8 mouse cellular contexts compared by ENCODE assay signal in genomic region chr11:23307566-23307920, GRCm38 (mm10). TPM values are rescaled to one million over a fixed set of nuclear protein-coding genes. Genes with fewer than 3 reads are reported as not detected.
DNase-seq lines count a peak whose midpoint lies in the region; ATAC-seq and TF ChIP-seq lines count a peak whose summit lies in the region.

No protein-coding gene starts in this region.

- DNase-seq in left cerebral cortex, adult 2 months (ENCODE audit: extremely low spot score in 1 of 2, low spot score in 2 of 2), result no peak
- no peak for DNase-seq in left cerebral cortex, adult 11 months (ENCODE audit: low spot score)
- DNase-seq in embryonic facial prominence, embryonic 10.5 days (ENCODE audit: low spot score), result no peak
- no peak for DNase-seq in layer of hippocampus, postnatal 14 days (ENCODE audit: low spot score in 2 of 2)
- DNase-seq in left cerebral cortex, postnatal 4 days, result no peak
- DNase-seq in spleen, postnatal 10 days (ENCODE audit: low spot score in 2 of 2), result no peak

- H3K36me3 ChIP-seq in embryonic facial prominence, embryonic 10.5 days (replicated peaks), result peaks cover 29% of the 10 kb centered on the region
- H3K36me3 ChIP-seq in intestine, embryonic 15.5 days, result no peaks in the 10 kb centered on the region
- no peaks in the 10 kb centered on the region; the same call in 1 of the 2 replicates for H3K36me3 ChIP-seq in neural tube, embryonic 13.5 days

- peaks cover 17% of the 10 kb centered on the region for H3K4me1 ChIP-seq in embryonic facial prominence, embryonic 10.5 days
- peaks cover 7% of the 10 kb centered on the region; the same call in 1 of the 2 replicates for H3K4me1 ChIP-seq in intestine, embryonic 15.5 days (replicated peaks)
- peaks cover 21% of the 10 kb centered on the region for H3K4me1 ChIP-seq in neural tube, embryonic 13.5 days (replicated peaks)

- H3K9me3 ChIP-seq in embryonic facial prominence, embryonic 10.5 days, result no peaks in the 10 kb centered on the region
- no peaks in the 10 kb centered on the region for H3K9me3 ChIP-seq in intestine, embryonic 15.5 days
- H3K9me3 ChIP-seq in neural tube, embryonic 13.5 days, result no peaks in the 10 kb centered on the region

- WGBS in embryonic facial prominence, embryonic 10.5 days, result 7% methylated on average over 6 of the region's 6 CpGs
- WGBS in intestine, embryonic 15.5 days, result 2% methylated on average over 6 of the region's 6 CpGs
- WGBS in neural tube, embryonic 13.5 days, result 3% methylated on average over 6 of the region's 6 CpGs

- H3K9ac ChIP-seq in intestine, embryonic 15.5 days, result peak overlapping the region; percentile 94
- H3K9ac ChIP-seq in neural tube, embryonic 13.5 days, result peak overlapping the region; percentile 96

- H3K4me3 ChIP-seq in left cerebral cortex, adult 2 months, result peak overlapping the region; percentile 92
- peak overlapping the region; percentile 91 for H3K4me3 ChIP-seq in embryonic facial prominence, embryonic 10.5 days
- H3K4me3 ChIP-seq in intestine, embryonic 15.5 days (replicated peaks), result peak overlapping the region; percentile 85
- peak overlapping the region; percentile 97 for H3K4me3 ChIP-seq in neural tube, embryonic 13.5 days

- ATAC-seq in intestine, embryonic 15.5 days, result no peak
- ATAC-seq in neural tube, embryonic 13.5 days (ENCODE audit: low read depth), result no peak

- H3K27ac ChIP-seq in left cerebral cortex, adult 2 months, result peak overlapping the region; percentile 99
- peak overlapping the region; percentile 99 for H3K27ac ChIP-seq in embryonic facial prominence, embryonic 10.5 days (replicated peaks)
- H3K27ac ChIP-seq in intestine, embryonic 15.5 days, result no peak overlapping the region; the same call in 1 of the 2 replicates
- peak overlapping the region; percentile 99 for H3K27ac ChIP-seq in neural tube, embryonic 13.5 days (replicated peaks)

- no peak for TF ChIP-seq CTCF in left cerebral cortex, adult 2 months (IDR thresholded peaks at IDR 0.05)

- intact Hi-C loops in left cerebral cortex, adult 2 months (cut with DNase I), result loop anchor here (5.0 kb wide), 1 partner anchor 325 kb away; the partner anchor contains the start of gene 0610010F05Rik
- intact Hi-C loops in left cerebral cortex, postnatal 4 days (cut with DNase I), result no loop called here

- H3K4me2 ChIP-seq in intestine, embryonic 15.5 days (replicated peaks), result peak overlapping the region; percentile 59
- peak overlapping the region; percentile 67 for H3K4me2 ChIP-seq in neural tube, embryonic 13.5 days

- no peaks in the 10 kb centered on the region for H3K27me3 ChIP-seq in embryonic facial prominence, embryonic 10.5 days (replicated peaks; ENCODE audit: low read depth, poor library complexity, severe bottlenecking)
- no peaks in the 10 kb centered on the region for H3K27me3 ChIP-seq in intestine, embryonic 15.5 days (replicated peaks)
- no peaks in the 10 kb centered on the region for H3K27me3 ChIP-seq in neural tube, embryonic 13.5 days

RNA-seq across cellular contexts. Expression of gene Usp34, which starts 0.8 kb away (rescaled TPM):
- 100 to 1,000 TPM in 1 of 2 experiments, 10 to 100 TPM in 1; 98.6 to 102 TPM for total RNA-seq in left cerebral cortex, adult 2 months (2021)
- polyA plus RNA-seq in embryonic facial prominence, embryonic 10.5 days (2016; fragmentation: Nextera tagmentation; extraction: Ambion mirVana), result 25.2 and 26.6 TPM in 2 replicates
- polyA plus RNA-seq in intestine, embryonic 15.5 days (2015; fragmentation: Nextera tagmentation; extraction: Ambion mirVana), result 20.3 and 22.4 TPM in 2 replicates
- 27.3 and 29.6 TPM in 2 replicates for polyA plus RNA-seq in neural tube, embryonic 13.5 days (2015; fragmentation: Nextera tagmentation; extraction: Ambion mirVana)
- 100 to 1,000 TPM; 106 to 114 TPM for total RNA-seq in layer of hippocampus, postnatal 14 days (2021)
- total RNA-seq in left cerebral cortex, postnatal 4 days (2021), result 100 to 1,000 TPM; 138 to 139 TPM

RNA-seq across cellular contexts. Expression of gene Xpo1, which starts 51.7 kb away (rescaled TPM):
- total RNA-seq in left cerebral cortex, adult 2 months (2021), result 10 to 100 TPM; 62.6 to 66.3 TPM
- polyA plus RNA-seq in embryonic facial prominence, embryonic 10.5 days (2016; fragmentation: Nextera tagmentation; extraction: Ambion mirVana), result 139 and 141 TPM in 2 replicates
- polyA plus RNA-seq in intestine, embryonic 15.5 days (2015; fragmentation: Nextera tagmentation; extraction: Ambion mirVana), result 72.6 and 85.0 TPM in 2 replicates
- polyA plus RNA-seq in neural tube, embryonic 13.5 days (2015; fragmentation: Nextera tagmentation; extraction: Ambion mirVana), result 66.7 and 74.3 TPM in 2 replicates
- 10 to 100 TPM; 68.2 to 68.8 TPM for total RNA-seq in layer of hippocampus, postnatal 14 days (2021)
- total RNA-seq in left cerebral cortex, postnatal 4 days (2021), result 100 to 1,000 TPM; 122 to 123 TPM
